Mouse (Mus musculus) megakaryocyte progenitor cell, adult 5-6 weeks (primary cell): ENCODE measurements around the gene Srgap3. TPM values are rescaled to one million over a fixed set of nuclear protein-coding genes. Genes with fewer than 3 reads are reported as not detected.

Experiments used
- ATAC-seq: replicated peaks from 2 replicates; pipeline ENCODE4 v1.8.0; 2016; ENCODE audit warnings: mild to moderate bottlenecking, moderate TSS enrichment, inconsistent platforms; ENCODE audit not compliant: poor library complexity
- total RNA-seq, 2 experiments: library from RNA; stranded (forward) in 1 of 2; stranded (reverse) in 1 of 2; fragments of 157-497, 149-512 nt in 1 of 2; fragments of 200-1000 nt in 1 of 2; gene quantifications; 2 replicates each; pipeline versions ENCODE4 v1.2.3 to v1.2.4; 2015 to 2017

The Srgap3 gene
- total RNA-seq, 2 experiments from 2014 or later: 0.79 to 2.5 TPM

DNA sequence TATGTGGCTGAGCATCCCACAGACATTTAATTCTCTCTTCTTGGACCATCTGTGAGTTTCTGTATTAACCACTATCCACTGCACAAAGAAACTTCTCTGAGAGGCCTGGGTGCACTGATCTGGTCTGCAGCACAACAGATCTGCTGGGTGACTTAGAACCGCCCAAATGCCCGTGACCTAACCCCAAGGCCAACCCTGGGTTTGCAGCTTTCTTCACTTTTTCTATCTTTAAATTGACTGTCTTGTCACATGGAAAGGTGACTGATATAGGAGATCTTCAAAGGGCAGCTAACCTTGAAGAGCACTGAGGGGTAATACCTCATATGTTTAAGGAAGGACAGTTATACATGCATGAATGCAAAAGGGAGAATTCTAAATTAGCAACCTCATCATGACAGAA lies 30.8 kb downstream of the Srgap3 start:
- ATAC-seq: no peak

DNA sequence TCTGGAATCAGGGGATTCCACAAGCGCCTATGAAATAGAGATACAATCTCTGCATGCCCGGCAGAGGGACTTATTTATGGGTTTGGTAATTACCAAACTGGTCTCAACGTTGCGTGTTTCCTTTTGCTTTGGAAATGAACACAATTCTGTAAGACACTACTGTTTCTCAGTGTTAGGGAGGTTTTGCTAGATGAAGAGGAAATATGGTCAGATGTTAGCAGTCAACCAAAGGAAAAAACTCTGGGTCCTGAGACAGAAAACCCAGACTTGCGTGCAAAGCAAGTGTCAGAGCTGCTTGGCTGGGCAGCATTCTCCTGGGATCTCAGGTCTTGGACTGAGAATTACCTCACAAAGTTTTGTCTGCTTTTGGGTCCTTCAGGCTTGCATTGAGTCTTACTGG lies 34.5 kb downstream of the Srgap3 start:
- ATAC-seq: no peak

DNA sequence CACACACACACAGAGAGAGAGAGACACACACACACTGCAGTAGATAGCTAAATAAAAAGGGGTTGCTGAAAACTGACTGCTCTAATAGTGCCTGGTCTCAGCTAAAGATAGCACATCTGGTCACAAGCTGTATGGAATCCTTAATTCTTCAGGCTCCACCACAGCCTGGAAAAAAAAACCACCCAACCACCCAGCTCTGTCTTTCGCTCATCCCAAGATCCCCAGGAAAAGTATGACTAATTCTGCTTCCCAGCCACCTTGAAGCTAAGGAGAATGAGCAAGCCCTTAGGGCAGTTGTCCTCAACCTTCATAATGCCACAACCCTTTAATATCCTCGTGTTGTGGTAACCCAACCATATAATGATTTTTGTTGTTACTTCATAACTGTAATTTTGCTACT lies 37.4 kb downstream of the Srgap3 start:
- ATAC-seq: no peak

DNA sequence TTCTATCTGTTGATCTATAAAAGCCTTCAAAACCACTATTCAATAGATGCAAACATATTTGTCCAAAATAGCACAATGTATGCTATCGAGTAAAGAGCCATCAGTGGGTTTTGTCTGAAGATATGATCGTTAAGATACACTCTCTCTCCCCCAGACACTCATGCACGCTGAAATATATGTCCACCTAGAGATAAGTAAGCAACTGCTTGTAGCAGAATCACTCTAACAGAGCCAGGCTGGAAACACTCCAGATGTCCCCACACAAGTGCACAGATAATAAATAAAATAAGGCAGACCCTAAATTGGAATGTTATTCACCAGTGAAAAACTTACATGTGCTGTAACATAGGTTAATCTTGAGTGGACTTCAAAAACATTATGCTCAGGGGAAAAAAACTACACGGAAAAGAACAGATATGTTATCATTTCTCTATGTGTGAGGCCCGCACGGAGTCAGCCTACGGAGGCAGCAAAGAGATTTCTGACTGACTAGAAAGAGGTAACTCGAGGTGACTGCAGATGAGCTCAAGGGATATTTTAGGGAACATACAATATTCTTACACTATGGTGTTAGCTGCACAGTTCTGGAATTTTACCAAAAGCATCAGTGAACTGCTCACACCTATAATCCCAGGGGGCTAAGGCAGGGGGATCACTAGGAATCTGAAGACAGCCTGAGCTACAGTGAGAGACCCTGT lies 39.0 kb downstream of the Srgap3 start:
- ATAC-seq: peak; percentile 54

DNA sequence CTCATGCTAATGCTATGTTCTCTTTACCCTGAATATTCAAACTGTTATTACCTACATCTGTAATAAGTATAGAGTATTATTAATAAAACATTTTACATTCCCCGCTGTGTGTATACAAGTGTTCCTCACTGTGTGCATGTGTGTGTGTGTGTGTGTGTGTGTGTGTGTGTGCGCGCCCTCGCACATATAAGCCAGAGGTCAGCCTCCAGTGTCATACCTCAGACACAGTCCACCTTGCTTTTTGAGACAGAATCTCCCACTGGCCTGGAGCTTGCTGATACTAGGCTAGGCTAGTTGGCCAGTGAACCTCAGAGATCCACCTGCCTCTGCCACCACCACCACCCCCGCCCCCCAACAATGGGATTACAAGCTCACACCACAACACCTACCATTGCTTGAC lies 43.3 kb downstream of the Srgap3 start:
- ATAC-seq: no peak

DNA sequence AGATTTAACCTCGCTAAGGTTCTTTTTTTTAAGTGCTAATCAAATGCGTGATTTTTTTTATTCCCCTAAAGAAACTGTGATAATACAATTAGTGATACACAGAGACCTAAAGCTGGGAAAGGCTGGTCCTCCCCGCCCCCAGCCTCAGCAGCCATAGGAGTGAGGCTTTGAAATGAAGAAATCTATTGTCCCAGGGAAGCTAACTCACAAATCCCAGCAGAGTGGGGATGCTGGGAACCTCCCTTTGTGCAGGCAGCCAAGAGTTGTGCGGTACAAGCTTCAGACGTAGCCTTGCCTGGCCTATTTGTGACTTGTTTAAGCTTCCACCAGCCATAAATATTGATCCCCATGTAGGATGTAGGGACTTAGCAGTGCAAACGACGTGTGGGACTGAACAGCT lies 43.8 kb downstream of the Srgap3 start:
- no peak for ATAC-seq

DNA sequence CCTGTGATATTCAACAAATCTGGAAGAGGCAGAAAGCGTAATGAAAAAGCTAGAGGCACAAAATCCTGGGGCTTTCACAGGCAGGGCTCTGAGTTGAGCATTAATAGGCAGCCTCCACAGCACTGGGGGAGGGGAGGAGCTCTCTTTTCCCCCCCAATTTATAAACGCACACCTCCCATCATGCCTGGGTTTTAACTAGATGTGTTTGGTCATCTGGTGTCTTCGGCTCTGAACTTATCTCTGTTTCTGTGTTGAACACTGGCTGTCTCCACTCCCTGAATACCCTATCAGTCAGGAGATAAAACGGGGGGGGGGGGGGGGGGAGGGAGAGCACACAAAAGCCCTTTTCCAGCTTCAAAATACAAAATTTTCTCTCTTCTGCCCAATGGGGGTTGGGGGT lies 44.3 kb downstream of the Srgap3 start:
- peak; percentile 63 for ATAC-seq

DNA sequence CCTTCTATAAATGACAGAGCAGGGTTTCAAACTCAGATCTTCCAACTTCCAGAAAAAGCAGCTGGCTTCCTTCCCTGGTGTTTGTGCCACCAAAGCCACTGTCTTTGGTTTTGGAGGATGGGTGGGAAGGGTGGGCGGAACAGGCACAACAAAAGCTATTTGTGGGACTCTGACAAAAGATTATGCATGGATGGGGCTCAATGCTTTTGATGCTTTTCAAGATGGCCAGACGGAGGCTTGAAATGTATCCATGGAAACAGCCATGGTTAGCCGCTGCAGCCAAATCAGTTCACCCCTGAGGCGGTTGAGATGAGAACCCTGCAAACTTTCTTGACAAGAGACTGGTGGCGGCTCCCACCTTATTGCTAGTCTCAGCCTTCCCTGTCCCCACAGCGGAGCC lies 46.8 kb downstream of the Srgap3 start:
- no peak for ATAC-seq

DNA sequence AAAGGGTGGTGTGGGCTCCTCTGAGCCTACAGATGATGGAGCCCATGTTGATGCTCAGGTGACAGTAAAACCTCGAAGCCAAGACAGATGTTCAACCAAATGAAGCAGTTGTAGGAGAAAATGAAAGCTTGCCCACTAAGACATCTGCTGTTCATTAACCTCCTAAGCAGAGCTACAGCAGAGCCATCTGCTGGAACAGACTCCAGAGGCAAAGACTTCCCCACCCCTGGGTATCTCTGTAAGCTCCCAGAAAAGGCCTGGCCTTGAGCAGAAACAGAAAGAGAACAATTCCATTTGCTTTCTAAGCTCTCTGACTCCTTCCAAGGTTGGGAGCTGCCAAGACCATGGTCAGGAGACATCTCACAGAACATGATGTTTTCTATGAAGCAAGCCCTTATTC lies 47.4 kb downstream of the Srgap3 start:
- ATAC-seq: no peak

DNA sequence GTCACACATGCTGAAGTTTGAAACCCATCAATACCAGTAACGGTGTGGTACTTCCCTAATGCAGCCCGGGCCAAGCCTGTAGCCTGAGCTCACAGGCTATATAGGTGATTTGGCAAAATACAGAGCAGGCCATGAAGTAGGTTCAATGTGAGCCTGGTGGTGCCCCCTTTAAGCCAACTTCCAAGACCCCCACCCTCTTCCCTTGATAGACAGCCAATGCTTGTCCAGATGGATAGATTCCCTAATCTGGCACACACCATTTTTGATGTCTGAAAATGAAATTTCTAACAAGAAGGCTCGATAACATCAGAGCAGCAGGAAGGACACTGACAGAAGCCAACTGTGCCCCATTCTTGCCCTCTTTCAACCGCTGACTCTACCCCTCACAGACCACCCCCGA lies 47.8 kb downstream of the Srgap3 start:
- ATAC-seq: no peak

DNA sequence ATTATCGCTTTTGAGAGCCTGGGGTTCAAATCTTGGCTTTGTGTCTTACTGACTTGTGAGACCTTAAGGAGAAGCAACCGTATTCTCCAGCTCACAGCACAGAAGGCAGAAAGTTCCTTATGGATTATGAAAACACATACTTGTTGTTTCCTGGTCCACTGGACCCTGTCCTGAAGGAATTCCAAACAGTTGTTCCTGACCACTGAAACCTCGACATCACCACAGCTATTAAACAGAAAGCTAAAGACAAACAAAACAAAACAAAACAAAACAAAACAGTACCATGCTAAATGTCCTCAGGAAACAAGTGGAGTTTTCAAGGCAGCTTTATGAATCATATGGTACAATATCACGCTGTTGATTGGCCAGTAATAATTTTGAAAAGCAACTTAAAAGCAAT lies 48.6 kb downstream of the Srgap3 start:
- ATAC-seq: no peak

DNA sequence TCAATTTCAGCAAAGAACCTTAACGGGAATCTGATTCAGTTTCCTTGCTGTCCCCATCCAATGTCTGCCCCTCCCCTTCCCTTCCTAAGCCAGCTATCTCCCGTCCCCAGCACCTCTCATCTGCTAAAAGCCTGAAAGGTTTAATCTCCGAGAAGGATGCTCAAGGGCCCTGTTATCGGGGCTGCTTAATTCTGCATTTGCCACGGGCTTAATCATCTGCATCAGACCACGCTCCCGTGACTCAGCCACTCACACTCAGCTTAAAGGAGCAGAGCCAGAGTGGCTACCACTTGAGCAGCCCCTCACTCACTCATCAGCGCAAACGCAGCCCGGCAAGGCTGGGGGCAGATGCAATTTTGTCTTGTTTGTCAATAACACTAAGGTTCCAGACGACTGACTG lies 50.7 kb downstream of the Srgap3 start:
- peak; percentile 17; the same call in 1 of the 2 replicates for ATAC-seq

DNA sequence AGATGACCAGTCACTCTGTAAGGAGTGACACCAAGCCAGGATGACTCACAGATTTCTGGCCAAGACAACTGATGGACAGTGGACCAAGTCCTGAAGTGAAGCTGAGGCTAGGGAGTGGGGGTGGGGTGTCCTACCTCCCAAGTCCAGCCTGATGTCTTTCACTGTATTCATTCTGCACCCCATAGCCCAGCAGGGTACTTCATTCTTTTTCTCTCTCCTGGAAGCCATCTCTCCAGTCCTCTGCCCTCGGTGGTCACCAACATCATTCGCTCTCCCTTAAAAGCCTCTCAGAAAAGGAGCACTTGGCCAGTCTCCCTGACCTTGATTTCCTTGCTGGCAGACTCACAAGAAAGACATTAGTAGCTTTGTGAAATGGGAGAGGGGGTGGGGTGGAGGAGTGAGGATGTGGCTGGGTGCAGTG lies 56.7 kb downstream of the Srgap3 start:
- ATAC-seq: no peak

DNA sequence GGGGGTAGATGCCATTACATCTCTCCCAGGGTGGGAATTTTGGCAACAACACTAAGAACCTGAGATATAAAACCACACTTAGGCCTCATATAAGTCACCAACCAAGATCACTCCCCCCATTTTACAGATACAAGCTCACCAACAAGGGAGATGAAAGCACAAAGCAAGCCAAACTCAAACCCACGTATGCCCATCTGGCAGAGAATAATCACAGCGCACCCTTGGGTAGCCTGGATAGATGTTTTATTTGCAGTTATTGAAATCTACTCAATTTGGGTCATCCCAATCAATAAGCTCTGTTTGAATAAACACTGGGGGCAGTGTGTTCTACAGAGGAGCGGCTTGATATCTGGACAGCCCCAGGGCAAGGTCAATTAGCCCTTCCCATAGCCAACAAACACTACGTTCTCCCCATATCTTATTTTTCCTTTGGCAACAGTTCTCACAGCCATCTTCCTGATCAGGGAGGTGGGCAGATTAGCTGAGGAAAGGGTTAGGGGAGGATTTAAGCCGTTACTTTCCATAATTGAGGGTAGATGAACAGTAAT lies 63.4 kb downstream of the Srgap3 start:
- ATAC-seq: no peak

DNA sequence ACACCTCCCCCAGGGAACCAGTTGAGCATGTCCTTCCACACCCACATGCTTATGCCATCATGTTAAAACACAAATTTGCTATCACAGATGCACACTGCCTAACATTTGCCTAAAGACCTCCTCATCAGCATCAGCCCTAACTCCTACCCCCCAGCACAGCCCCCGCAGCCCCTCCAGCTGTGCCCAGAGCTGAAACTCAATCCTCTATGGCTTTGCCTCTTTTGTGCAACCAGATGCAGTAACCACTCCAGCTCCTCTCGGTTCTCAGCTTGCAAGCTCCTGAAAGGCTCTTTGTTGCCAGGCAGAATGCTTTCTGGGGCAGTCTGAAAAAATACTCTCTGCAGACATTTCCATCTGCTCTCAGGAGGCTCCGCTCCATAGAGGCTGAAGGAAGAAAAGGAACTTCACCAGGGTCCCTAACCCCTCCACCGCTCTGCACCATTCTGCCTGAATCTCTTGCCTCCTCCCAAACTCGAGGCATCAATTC lies 67.0 kb downstream of the Srgap3 start:
- ATAC-seq: no peak

DNA sequence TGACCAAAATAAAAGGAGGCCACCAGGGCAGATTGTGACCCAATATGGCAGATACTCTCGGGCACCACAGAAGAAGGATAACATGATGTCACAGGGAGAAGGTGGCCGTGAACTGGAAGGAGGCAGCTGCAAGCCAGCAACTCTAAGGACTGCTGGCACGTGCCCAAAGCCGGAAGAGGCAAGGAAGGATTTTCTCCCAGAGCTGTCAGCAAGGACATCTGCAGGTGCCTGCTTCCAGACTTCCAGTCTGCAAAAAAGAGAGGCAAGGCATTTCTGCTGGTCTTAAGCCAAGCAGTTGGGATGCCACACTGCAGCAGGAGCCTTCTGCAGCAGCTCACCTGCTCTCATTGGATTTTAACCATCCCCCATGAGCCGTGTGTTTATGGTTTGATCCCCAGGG lies 67.9 kb downstream of the Srgap3 start:
- no peak for ATAC-seq

DNA sequence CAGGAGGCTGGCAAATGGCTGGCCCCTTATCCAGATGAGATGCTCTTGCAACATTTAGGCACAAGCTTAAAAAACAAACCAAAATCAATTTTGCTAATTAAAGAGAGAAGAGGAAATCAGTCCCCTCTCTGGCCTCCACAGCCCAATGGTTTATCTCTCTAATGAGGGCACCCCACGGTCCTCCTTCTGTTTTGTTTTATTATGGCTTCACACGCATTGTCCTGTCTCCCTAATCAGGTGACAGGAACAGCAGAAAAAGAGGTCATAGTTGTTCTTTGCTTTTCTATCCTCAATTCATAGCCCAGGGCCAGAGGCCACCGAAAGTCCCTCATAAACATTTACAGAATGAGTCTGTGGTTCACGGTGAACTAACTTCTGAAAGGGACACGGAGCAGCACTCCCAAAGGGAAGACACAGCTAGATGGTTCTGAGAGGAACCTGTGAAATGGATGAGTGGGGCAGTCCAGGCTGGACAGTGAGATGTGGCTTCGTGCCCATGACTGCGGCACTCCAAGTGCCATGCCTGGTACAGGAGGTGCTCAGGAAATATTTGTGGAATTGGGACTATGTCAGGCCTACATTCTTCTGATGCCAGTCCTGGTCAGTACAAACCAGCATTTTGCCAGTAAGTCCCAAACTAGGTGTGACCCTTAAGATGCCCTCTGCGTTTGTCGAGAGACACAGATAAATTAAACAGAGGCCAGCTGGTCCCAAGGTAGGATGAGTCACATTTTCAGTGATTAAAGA lies 73.8 kb downstream of the Srgap3 start:
- ATAC-seq: no peak

DNA sequence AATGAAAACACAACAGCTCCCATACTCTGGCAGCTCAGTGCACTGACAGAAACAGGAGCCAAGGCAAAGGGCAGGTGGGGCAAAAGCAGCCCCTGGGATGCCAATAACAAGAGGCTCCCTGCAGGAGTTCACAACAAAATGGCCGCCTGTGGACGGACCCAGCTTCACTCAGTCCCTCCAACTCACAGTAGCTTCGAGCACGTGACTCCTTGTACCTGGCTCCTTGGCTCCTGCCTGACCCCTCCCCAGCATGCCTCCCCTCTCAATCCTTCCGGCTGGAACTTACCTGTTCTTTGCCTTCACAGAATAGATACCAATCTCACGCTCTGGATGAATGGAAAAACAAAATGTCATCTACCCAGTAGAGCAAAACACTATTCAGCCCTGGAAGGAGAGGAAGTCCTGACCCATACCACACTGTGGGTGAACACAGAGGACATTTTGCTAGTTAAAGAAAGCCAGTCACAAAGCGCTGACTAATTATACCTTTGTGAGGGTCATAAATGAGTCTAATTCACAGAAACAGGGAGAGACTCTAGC lies 75.8 kb downstream of the Srgap3 start:
- ATAC-seq: no peak

DNA sequence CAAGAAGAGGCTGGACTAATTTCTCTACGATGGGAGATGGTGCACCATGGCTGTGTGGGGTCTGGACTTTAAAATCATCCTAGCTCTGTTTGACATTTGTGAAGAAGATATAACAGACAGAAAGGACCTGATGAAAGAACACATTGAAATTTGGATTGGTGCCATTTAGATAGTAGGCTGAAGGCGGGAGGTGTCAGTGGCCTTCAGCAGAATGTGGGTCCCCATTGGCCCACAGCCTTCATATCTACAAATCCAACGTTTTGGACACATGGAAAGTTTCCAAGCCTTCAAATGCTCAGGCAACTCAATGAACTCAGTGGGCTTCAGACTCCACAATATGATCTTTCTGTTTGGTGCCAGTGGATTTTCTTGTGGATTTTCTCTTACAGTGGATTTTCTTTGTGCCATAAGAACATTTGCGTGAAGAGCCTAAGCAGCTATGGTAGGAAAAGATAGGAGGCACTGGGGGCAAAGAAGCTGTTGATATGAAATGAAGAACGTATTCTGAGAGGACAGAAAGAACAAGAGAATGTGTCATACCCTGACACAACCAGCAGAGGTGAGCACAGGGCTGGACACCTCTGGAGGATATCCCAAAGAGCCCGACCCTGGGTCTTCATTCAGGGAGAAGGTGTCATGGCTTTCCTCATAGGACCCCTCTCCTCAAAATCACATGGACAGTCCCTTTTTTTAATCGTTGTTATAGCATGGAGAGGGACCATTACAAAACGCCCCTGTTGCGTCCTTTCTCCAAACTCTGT lies 78.7 kb downstream of the Srgap3 start:
- peak; percentile 36; the same call in 1 of the 2 replicates for ATAC-seq

DNA sequence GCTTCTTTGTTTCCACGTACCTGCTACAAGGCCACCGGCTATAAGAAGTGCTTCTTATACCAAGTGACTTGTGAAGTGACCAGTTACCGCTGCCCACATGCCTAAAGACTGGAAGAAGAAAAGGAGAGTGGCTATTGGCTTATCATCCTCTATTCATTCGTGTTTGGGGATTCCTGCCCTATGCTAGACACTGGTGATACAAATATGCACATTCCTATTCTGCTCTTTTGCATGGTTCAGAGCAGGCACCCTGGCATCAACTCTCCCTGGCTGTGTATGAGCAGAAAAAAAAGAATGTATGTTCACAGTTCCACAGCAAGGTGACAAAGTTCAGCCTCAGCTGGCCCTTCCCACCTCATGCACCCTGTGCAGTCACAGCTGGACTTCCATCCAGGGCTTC lies 81.0 kb downstream of the Srgap3 start:
- no peak for ATAC-seq

DNA sequence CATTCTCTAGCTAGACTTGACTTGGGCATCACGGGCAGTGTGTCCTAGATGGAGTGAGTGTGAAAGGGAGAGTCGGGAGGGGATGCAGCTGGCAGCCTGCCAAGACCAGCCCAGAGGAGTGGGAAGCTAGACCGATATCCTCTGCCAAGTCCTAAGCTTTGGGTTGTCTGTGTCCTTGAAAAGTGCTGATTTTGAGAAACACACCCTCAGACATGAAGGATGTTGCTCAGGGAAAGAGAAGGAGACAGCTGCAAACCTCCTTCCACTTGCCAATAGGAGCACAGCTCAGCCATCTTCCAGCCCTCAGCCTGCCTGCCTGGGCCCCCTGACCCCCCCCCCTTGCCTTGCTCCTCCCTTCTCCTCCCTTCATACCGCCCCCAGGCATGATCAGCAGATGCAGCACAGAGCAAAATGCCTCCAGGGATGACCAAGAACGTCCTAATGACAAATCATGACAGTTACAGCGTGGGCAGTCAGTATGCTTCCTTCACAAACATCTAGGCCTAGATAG lies 82.0 kb downstream of the Srgap3 start:
- no peak for ATAC-seq
